Mouse (Mus musculus): Measurements from ENCODE around the gene Cbll1. TPM values are rescaled to one million over a fixed set of nuclear protein-coding genes. Genes with fewer than 3 reads are reported as not detected.
"Not testable (repeated sequence)": the region's sequence is repeated elsewhere in the genome, so short reads cannot be mapped to it uniquely, and the experiment has no call there.

Gene Cbll1
- polyA plus RNA-seq, 1 experiment from 2014 or later = 18.1 TPM

GRCm38 (mm10) chr12:31462615-31463014 is 36.8 kb downstream of the Cbll1 start:
- no peak for ATAC-seq (ENCODE audit: low read depth)
- Histone ChIP-seq H3K9ac (no peak overlapping the region), H3K27ac (replicated peaks) (no peak overlapping the region), H3K9me3 (no peaks in the 10 kb centered on the region), H3K4me3 (no peak overlapping the region), H3K4me2 (no peak overlapping the region), H3K4me1 (replicated peaks) (no peaks in the 10 kb centered on the region), H3K27me3 (no peaks in the 10 kb centered on the region), H3K36me3 (no peaks in the 10 kb centered on the region)
- WGBS = 84% methylated on average over 4 of the region's 4 CpGs

GRCm38 (mm10) chr12:31461371-31461770 is 38.0 kb downstream of the Cbll1 start:
- Histone ChIP-seq H3K9me3 (no peaks in the 10 kb centered on the region), H3K27me3 (no peaks in the 10 kb centered on the region), H3K4me2 (no peak overlapping the region), H3K36me3 (no peaks in the 10 kb centered on the region), H3K4me3 (no peak overlapping the region), H3K27ac (replicated peaks) (no peak overlapping the region), H3K4me1 (replicated peaks) (no peaks in the 10 kb centered on the region), H3K9ac (no peak overlapping the region)
- no peak for ATAC-seq (ENCODE audit: low read depth)
- WGBS = 94% methylated on average over 9 of the region's 9 CpGs

GRCm38 (mm10) chr12:31460270-31460669 is 39.1 kb downstream of the Cbll1 start:
- not testable (repeated sequence) for H3K4me2 ChIP-seq; H3K27ac ChIP-seq (replicated peaks); H3K36me3 ChIP-seq; H3K27me3 ChIP-seq; H3K9ac ChIP-seq; H3K9me3 ChIP-seq; H3K4me1 ChIP-seq (replicated peaks); H3K4me3 ChIP-seq; ATAC-seq (ENCODE audit: low read depth)
- 49% methylated on average over 3 of the region's 3 CpGs for WGBS

- Histone ChIP-seq H3K27ac (replicated peaks) (no peak overlapping the region), H3K9me3 (no peaks in the 10 kb centered on the region), H3K27me3 (no peaks in the 10 kb centered on the region), H3K4me2 (no peak overlapping the region), H3K4me1 (replicated peaks) (no peaks in the 10 kb centered on the region), H3K4me3 (no peak overlapping the region), H3K36me3 (no peaks in the 10 kb centered on the region), H3K9ac (no peak overlapping the region)
- WGBS = 70% methylated on average over 4 of the region's 4 CpGs
- no peak for ATAC-seq (ENCODE audit: low read depth)
These were observed 40.9 kb downstream of the Cbll1 start for GRCm38 (mm10) chr12:31458474-31458873.

GRCm38 (mm10) chr12:31456271-31456670 is 43.1 kb downstream of the Cbll1 start:
- 91% methylated on average over 9 of the region's 9 CpGs for WGBS
- no peak overlapping the region for H3K27ac ChIP-seq (replicated peaks)
- no peaks in the 10 kb centered on the region for H3K27me3 ChIP-seq
- H3K4me3 ChIP-seq = no peak overlapping the region
- H3K9me3 ChIP-seq = no peaks in the 10 kb centered on the region
- no peaks in the 10 kb centered on the region for H3K36me3 ChIP-seq
- no peak overlapping the region for H3K9ac ChIP-seq
- ATAC-seq (ENCODE audit: low read depth) = no peak
- no peak overlapping the region for H3K4me2 ChIP-seq
- no peaks in the 10 kb centered on the region for H3K4me1 ChIP-seq (replicated peaks)

GRCm38 (mm10) chr12:31449341-31449740 is 50.1 kb downstream of the Cbll1 start:
- H3K27me3 ChIP-seq = no peaks in the 10 kb centered on the region
- H3K4me3 ChIP-seq = no peak overlapping the region
- WGBS = 86% methylated on average over 3 of the region's 3 CpGs
- H3K4me2 ChIP-seq = no peak overlapping the region
- H3K36me3 ChIP-seq = no peaks in the 10 kb centered on the region
- no peaks in the 10 kb centered on the region for H3K9me3 ChIP-seq
- H3K4me1 ChIP-seq (replicated peaks) = peaks cover 1% of the 10 kb centered on the region
- no peak overlapping the region for H3K9ac ChIP-seq
- no peak for ATAC-seq (ENCODE audit: low read depth)
- no peak overlapping the region for H3K27ac ChIP-seq (replicated peaks)

GRCm38 (mm10) chr12:31444827-31445226 is 54.6 kb downstream of the Cbll1 start:
- H3K4me3 ChIP-seq = no peak overlapping the region
- H3K4me2 ChIP-seq = no peak overlapping the region
- WGBS = 73% methylated on average over 6 of the region's 6 CpGs
- H3K9ac ChIP-seq = no peak overlapping the region
- H3K9me3 ChIP-seq = no peaks in the 10 kb centered on the region
- ATAC-seq (ENCODE audit: low read depth) = no peak
- no peaks in the 10 kb centered on the region for H3K36me3 ChIP-seq
- peaks cover 6% of the 10 kb centered on the region; the same call in 1 of the 2 replicates for H3K27me3 ChIP-seq
- no peak overlapping the region for H3K27ac ChIP-seq (replicated peaks)
- H3K4me1 ChIP-seq (replicated peaks) = peaks cover 10% of the 10 kb centered on the region

- peak overlapping the region; percentile 23 for H3K4me3 ChIP-seq
- peaks cover 10% of the 10 kb centered on the region for H3K4me1 ChIP-seq (replicated peaks)
- H3K27ac ChIP-seq (replicated peaks) = no peak overlapping the region
- no peak overlapping the region for H3K9ac ChIP-seq
- H3K27me3 ChIP-seq = peaks cover 6% of the 10 kb centered on the region; the same call in 1 of the 2 replicates
- no peaks in the 10 kb centered on the region for H3K36me3 ChIP-seq
- ATAC-seq (ENCODE audit: low read depth) = peak; percentile 77
- 2% methylated on average over 11 of the region's 11 CpGs for WGBS
- no peaks in the 10 kb centered on the region for H3K9me3 ChIP-seq
- peak overlapping the region; percentile 54 for H3K4me2 ChIP-seq
These were observed 55.3 kb downstream of the Cbll1 start for GRCm38 (mm10) chr12:31444131-31444546.

GRCm38 (mm10) chr12:31439612-31440011 is 59.8 kb downstream of the Cbll1 start:
- Histone ChIP-seq H3K4me2 (no peak overlapping the region), H3K4me1 (replicated peaks) (peaks cover 10% of the 10 kb centered on the region), H3K4me3 (no peak overlapping the region), H3K36me3 (no peaks in the 10 kb centered on the region), H3K27me3 (peaks cover 6% of the 10 kb centered on the region; the same call in 1 of the 2 replicates), H3K27ac (replicated peaks) (no peak overlapping the region), H3K9me3 (no peaks in the 10 kb centered on the region), H3K9ac (no peak overlapping the region)
- 71% methylated on average over 2 of the region's 2 CpGs for WGBS
- ATAC-seq (ENCODE audit: low read depth) = no peak

GRCm38 (mm10) chr12:31437791-31438190 is 61.6 kb downstream of the Cbll1 start:
- Histone ChIP-seq H3K9ac (no peak overlapping the region), H3K4me2 (no peak overlapping the region), H3K4me1 (replicated peaks) (no peaks in the 10 kb centered on the region), H3K36me3 (no peaks in the 10 kb centered on the region), H3K27me3 (peaks cover 2% of the 10 kb centered on the region; the same call in 1 of the 2 replicates), H3K4me3 (no peak overlapping the region), H3K27ac (replicated peaks) (no peak overlapping the region), H3K9me3 (no peaks in the 10 kb centered on the region)
- no peak for ATAC-seq (ENCODE audit: low read depth)
- WGBS = 71% methylated on average over 6 of the region's 6 CpGs

Other genes starting within 250 kb of the Cbll1 start
- gene Lamb1, start 234.4 kb downstream of the Cbll1 start, polyA plus RNA-seq (2015; fragmentation: Nextera tagmentation; extraction: Ambion mirVana) = 27.9 and 31.0 TPM in 2 replicates
- gene Dld, start 148.2 kb downstream of the Cbll1 start, polyA plus RNA-seq (2015; fragmentation: Nextera tagmentation; extraction: Ambion mirVana) = 125 and 139 TPM in 2 replicates
- gene Slc26a3, start 108.7 kb downstream of the Cbll1 start, polyA plus RNA-seq (2015; fragmentation: Nextera tagmentation; extraction: Ambion mirVana) = 0.18 TPM in 1 of 2 replicates, not detected in the other
- gene Slc26a4, start 60.4 kb upstream of the Cbll1 start, polyA plus RNA-seq (2015; fragmentation: Nextera tagmentation; extraction: Ambion mirVana) = 0.18 TPM in 1 of 2 replicates, not detected in the other
- 31.9 and 32.8 TPM in 2 replicates for gene Bcap29, start 135.0 kb upstream of the Cbll1 start, polyA plus RNA-seq (2015; fragmentation: Nextera tagmentation; extraction: Ambion mirVana)
- 3.4 and 7.6 TPM in 2 replicates for gene Dus4l, start 155.2 kb upstream of the Cbll1 start, polyA plus RNA-seq (2015; fragmentation: Nextera tagmentation; extraction: Ambion mirVana)
- 33.1 and 35.5 TPM in 2 replicates for gene Cog5, start 155.3 kb upstream of the Cbll1 start, polyA plus RNA-seq (2015; fragmentation: Nextera tagmentation; extraction: Ambion mirVana)
- 18.7 and 19.2 TPM in 2 replicates for gene Gpr22, start 214.3 kb upstream of the Cbll1 start, polyA plus RNA-seq (2015; fragmentation: Nextera tagmentation; extraction: Ambion mirVana)

Data from neural tube, embryonic 13.5 days (tissue).